Mouse (Mus musculus): Measurements from ENCODE around the gene Prss37. TPM values are rescaled to one million over a fixed set of nuclear protein-coding genes. Genes with fewer than 3 reads are reported as not detected.
A peak's percentile ranks its signal among the peaks of the same experiment; 100 is the strongest.

Prss37 gene
- total RNA-seq (2022), result not detected

DNA sequence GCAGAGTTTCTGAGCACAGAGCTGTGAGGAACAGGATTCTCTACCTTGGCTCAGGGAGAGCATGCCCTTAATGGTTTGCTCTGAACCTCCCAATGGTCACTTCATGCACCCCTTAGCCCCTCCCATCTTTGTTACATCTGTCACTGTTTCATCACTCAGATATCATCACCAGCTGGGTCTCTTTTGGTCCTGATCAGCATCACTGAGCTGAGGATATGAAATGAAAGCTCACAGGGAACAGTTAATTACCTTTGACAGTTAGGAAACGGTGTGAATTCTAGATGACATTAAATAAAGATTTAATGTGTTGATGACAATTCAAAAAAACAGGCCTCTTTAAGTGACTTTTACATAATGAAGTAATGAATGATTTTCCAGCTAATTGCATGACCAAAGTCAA is at the start of gene Prss37:
Prss37 (minus strand) TSS at position 101 of the 400 bp plus-strand sequence.
- no peak for DNase-seq (ENCODE audit: low spot score in 2 of 2)

DNA sequence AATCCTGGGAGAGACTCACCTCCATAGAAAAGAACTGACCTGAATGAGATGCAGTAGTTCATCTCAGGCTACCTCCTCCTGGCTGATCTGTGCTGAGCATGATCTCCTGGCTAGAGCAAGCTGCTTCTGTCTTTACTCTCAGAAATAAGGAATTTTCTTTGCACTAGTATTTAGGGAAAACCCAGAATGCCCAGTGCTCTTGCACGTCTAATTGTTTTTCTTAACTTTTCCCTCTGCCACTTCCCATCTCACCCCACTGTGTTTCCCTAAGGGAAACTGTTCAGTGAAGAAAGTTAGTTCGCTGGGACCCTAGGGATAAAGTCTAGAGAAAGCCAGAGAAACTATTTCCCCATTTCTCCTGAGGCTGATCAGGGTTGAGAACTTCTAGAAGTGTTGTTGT is 35.6 kb upstream of the Prss37 start, which contains the start of gene Olfr461:
Olfr461 (minus strand) TSS at position 101 of the 400 bp plus-strand sequence.
- DNase-seq (ENCODE audit: low spot score in 2 of 2), result no peak

DNA sequence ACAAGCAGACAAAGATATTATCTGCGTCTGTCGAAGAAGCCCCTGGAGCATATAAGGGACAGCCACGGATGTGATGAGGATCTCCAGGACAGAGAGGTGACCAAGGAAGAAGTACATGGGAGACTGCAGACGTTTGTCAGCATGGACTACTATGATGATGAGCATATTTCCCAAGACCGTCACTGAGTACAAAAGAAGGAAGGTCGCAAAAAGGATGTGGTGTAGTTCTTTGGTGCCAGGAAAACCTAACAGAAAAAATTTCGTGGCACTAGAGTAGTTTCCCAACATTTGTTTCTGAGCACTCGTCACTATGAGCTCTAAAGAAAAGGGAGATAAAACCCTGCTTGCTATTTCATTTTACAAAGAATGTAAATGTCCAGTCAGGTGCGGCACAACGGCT is 25.4 kb upstream of the Prss37 start:
- no peak for DNase-seq (ENCODE audit: low spot score in 2 of 2)

DNA sequence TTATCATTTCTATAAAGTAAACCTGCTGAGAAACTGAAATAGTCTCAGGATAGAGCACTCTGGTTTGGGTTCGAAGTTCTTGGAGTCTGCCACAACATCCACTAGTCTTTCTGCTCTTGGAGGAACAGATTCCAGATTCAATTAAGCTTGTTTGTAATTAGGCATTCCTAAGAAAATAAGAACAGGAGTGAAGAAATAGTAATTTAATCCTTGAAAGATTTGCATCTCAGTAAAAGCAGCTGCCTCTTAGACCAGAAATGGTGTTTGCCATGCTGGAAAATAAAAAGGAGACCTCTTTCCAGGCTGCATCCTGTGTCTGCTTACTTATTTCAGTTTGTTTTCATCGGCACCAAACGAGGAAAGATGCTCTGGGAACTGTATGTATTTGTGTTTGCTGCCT is 26.1 kb downstream of the Prss37 start, which contains the start of gene Tas2r108:
Tas2r108 (plus strand) TSS at position 301 of the 400 bp plus-strand sequence.
- no peak for DNase-seq (ENCODE audit: low spot score in 2 of 2)

DNA sequence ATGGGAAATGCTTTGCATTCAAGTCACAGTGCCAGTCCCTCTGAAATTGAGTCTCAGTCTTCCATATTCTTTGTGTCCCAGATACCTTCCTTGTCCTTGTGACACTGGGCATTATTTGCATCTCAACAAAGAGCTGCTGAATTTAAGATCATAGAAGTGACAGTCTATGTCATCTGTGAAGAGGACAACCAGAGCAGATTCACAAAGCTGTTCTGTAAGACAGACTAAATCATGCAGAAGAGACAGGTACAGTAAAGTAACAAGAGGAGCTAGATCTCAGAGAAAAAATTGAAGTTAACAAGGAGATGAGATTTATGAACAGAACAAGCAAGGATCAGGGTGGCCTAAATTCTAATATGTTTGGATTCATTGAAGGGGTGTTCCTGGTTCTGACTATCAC is 28.4 kb downstream of the Prss37 start, which contains the start of gene Tas2r137:
Tas2r137 (plus strand) TSS at position 301 of the 400 bp plus-strand sequence.
- DNase-seq (ENCODE audit: low spot score in 2 of 2), result no peak

DNA sequence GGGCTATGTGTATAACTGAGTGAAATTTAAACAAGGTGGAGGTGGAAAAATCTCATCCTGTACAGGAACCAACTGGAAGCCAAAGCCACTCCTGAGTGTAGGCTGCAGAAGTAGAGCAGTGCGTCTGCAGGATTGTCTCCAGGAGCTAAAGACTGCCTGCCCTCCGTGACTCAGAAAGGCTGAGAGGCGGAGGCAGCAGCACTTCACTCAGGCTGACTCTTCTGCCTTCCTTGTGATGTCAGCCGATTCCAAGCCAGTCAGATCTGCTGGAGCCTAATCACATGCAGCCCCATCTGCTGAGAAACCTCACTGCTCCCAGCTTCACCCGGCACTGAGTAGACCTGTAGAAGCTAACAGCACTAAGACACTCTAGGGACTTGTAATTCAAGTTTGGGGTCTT is 37.0 kb downstream of the Prss37 start:
- DNase-seq (ENCODE audit: low spot score in 2 of 2), result peak in 1 of 2 experiments; percentile 8

DNA sequence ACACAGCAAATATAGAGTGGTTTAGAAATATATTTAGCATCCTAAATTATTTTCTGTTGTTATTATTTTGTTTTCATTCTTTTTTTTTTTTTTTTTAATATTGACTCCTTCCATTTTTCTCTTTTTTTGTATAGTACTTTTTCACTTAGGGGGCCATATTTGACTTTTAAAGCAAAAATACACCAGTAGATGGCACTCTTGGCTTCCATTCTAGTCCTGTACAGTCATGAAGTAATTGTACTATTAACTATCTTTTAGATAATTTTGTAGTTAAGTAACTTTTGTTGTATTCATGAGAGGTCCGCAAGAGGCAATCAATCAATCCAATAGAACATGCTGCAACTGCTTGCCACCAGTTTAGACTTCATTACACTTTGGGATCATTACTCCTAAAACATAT is 39.6 kb downstream of the Prss37 start:
- DNase-seq (ENCODE audit: low spot score in 2 of 2), result no peak

DNA sequence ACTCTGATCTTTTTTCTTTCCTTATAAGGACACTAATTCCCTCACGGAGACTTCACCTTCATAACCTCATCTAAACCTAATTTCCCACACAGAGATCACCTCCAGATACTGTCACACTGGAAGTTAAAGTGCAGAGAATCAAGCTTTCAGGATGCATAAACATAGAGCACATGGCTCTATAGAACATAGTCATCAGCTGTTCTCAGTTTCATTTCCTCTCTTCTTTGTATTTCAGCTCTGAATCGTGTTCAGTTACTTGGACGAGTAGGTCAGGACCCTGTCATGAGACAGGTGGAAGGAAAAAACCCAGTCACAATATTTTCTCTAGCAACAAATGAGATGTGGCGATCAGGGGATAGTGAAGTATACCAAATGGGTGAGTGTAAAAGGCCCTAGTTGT is 43.2 kb downstream of the Prss37 start:
- no peak for DNase-seq (ENCODE audit: low spot score in 2 of 2)

DNA sequence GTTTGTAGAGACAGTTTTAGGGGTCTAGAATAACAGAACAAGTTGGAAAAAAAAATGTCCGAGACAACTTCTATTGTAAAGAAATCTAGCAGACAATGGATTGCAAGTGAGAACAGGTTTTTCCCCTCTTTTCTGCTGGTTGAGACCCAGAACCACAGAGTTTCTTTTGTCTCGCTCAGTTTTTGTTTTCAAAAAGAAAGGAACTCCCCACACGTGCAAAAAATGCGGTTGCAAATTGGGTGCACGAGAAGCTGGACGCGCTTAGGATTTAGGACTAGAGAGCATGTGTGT is 47.6 kb downstream of the Prss37 start:
- DNase-seq (ENCODE audit: low spot score in 2 of 2), result no peak

DNA sequence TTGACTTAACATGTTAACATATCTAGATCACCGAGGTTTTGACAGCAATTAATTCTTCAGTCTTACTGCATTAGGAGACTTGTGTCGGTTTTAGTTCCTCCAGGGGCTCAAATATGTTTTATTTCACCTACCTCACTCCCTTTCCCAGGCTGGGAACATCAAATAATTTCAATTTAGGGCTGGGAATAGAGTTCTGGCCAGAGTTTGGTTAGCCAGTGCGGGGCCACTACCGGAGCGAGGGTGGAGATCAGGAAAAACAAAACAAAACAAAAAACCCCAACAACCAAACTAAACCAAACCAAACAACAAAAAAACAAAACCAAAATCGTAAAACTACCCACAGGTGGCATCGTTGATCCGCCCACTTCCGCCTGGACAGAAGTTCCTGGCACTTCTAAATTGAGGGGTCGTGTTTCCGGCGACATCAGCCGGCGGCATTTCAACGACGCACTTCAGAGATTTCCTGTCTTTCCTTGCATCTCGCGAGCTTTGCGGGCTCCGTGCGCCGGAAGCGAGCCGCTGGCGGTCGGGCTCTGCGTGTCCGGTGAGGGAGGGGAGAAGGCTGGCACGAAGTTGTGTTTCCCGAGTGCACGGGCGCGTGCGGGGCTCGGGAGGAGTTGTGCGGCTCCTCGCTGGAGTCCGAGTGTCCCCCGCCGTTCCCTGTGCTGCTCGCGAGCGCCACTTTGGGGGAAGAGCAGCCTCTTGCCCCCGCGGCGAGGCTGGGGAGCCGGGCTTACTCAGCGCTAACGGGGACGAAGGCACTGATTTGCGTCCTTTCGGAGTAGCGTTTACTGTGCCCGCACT is 48.2 kb downstream of the Prss37 start, which contains the start of gene Ssbp1:
Ssbp1 (plus strand) TSS at position 437 of the 804 bp plus-strand sequence.
- peak; percentile 82 to 85 for DNase-seq (ENCODE audit: low spot score in 2 of 2)

DNA sequence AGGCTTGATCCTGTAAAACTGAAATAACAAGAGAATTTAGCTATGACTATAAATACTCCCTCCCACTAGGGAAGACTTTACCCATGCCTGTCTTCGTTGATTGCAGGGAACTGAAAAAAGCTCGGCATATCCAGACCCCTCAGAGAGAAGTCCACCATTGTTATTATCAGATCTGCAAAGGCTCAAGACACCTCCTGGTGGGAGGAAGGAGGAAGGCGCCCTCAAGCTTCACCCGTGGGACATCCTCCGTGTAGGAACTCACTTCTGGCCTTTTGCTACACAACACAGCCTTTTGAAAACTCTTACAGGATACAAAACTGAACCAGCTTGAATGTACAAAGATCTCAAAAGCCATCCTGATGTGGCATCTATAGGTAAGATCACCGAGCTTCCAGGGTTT is 53.6 kb downstream of the Prss37 start:
- no peak for DNase-seq (ENCODE audit: low spot score in 2 of 2)

Other genes with a start within 250 kb of the Prss37 start
- 10 to 100 TPM; 37.3 to 47.3 (median 40.7) TPM for gene Agk, start 194.3 kb downstream of the Prss37 start, total RNA-seq (2022)
- gene E330009J07Rik, start 83.4 kb downstream of the Prss37 start, total RNA-seq (2022), result 10 to 100 TPM; 52.2 to 62.2 (median 57.3) TPM
- gene Wee2, start 80.4 kb downstream of the Prss37 start, total RNA-seq (2022), result under 1 TPM in 1 of 4 experiments, not detected in 3; 0.17 TPM
- 10 to 100 TPM; 27.5 to 36.0 (median 29.2) TPM for gene Ssbp1, start 48.2 kb downstream of the Prss37 start, total RNA-seq (2022)
- gene Tas2r137, start 28.3 kb downstream of the Prss37 start, total RNA-seq (2022), result not detected
- not detected for gene Tas2r108, start 26.0 kb downstream of the Prss37 start, total RNA-seq (2022)
- not detected for gene Olfr461, start 35.5 kb upstream of the Prss37 start, total RNA-seq (2022)
- not detected for gene Olfr460, start 50.0 kb upstream of the Prss37 start, total RNA-seq (2022)
- 1 to 10 TPM in 2 of 4 experiments, under 1 TPM in 2; 0.67 to 4.2 (median 2.0) TPM for gene Clec5a, start 66.3 kb upstream of the Prss37 start, total RNA-seq (2022)
- not detected for gene Tas2r138, start 93.8 kb upstream of the Prss37 start, total RNA-seq (2022)
- under 1 TPM in 1 of 4 experiments, not detected in 3; 0.39 TPM for gene Mgam, start 109.3 kb upstream of the Prss37 start, total RNA-seq (2022)